Mouse (Mus musculus) myocyte (in vitro differentiated cells): Measurements from ENCODE around the gene 1700012A03Rik. TPM values are rescaled to one million over a fixed set of nuclear protein-coding genes. Genes with fewer than 3 reads are reported as not detected.

Experiments
- H3K27me3 ChIP-seq: one replicate; pipeline ENCODE4 v1.6.1; 2011; ENCODE audit not compliant: control insufficient read depth, insufficient read depth, insufficient read length
- H3K36me3 ChIP-seq: one replicate; pipeline ENCODE4 v1.6.1; 2011; ENCODE audit not compliant: control insufficient read depth, insufficient read depth
- H3K4me2 ChIP-seq: one replicate; pipeline ENCODE4 v1.6.1; 2011; ENCODE audit warnings: low read depth, control low read depth
- H3K4me3 ChIP-seq: one replicate; pipeline ENCODE4 v1.5.1; 2011; ENCODE audit warnings: mild to moderate bottlenecking, control low read depth, moderate library complexity
- H3K79me2 ChIP-seq: one replicate; pipeline ENCODE4 v1.6.1; 2011; ENCODE audit not compliant: control insufficient read depth, insufficient read depth
- H3ac ChIP-seq: one replicate; pipeline ENCODE4 v1.6.1; 2011; ENCODE audit not compliant: control insufficient read depth, insufficient read length
- CEBPB ChIP-seq: IDR thresholded peaks from 2 replicates; pipeline ENCODE4 v1.6.1; 2011; ENCODE audit warnings: mild to moderate bottlenecking, moderate library complexity; ENCODE audit not compliant: poor library complexity, insufficient read depth, severe bottlenecking
- E2F4 ChIP-seq: IDR thresholded peaks from one replicate; pipeline ENCODE4 v1.6.1; 2011; ENCODE audit warnings: mild to moderate bottlenecking, control low read depth, moderate library complexity; ENCODE audit not compliant: insufficient read depth
- MAX ChIP-seq: IDR thresholded peaks from one replicate; pipeline ENCODE4 v1.6.1; 2011; ENCODE audit warnings: low read depth, mild to moderate bottlenecking, control low read depth
- MYOD1 ChIP-seq, 3 experiments: IDR thresholded peaks; one replicate each; pipeline ENCODE4 v1.6.1; 2011; ENCODE audit warnings: control low read depth in 2 of 3, low read depth in 2 of 3, mild to moderate bottlenecking in 2 of 3, moderate library complexity in 1 of 3; ENCODE audit not compliant: insufficient read length in 2 of 3, control insufficient read depth in 1 of 3
- MYOG ChIP-seq, 3 experiments: IDR thresholded peaks; one replicate each; pipeline ENCODE4 v1.6.1; 2011; ENCODE audit warnings: control low read depth in 2 of 3, low read depth in 2 of 3, mild to moderate bottlenecking in 2 of 3; ENCODE audit not compliant: insufficient read length in 2 of 3, control insufficient read depth in 1 of 3, insufficient read depth in 1 of 3
- POLR2A ChIP-seq: IDR thresholded peaks from one replicate; pipeline ENCODE4 v1.6.1; 2011; ENCODE audit warnings: low read depth, mild to moderate bottlenecking, control low read depth, moderate library complexity; ENCODE audit not compliant: insufficient read length
- POLR2AphosphoS2 ChIP-seq: IDR thresholded peaks from one replicate; pipeline ENCODE4 v1.6.1; 2011; ENCODE audit warnings: low read depth, control low read depth; ENCODE audit not compliant: insufficient read length
- REST ChIP-seq: IDR thresholded peaks from one replicate; pipeline ENCODE4 v1.6.1; 2011; ENCODE audit warnings: mild to moderate bottlenecking, control low read depth, moderate library complexity; ENCODE audit not compliant: insufficient read depth, insufficient read length
- SRF ChIP-seq: IDR thresholded peaks from one replicate; pipeline ENCODE4 v1.6.1; 2011; ENCODE audit warnings: low read depth; ENCODE audit not compliant: control insufficient read depth, insufficient read length
- TCF12 ChIP-seq: IDR thresholded peaks from one replicate; pipeline ENCODE4 v1.6.1; 2011; ENCODE audit warnings: mild to moderate bottlenecking, control low read depth; ENCODE audit not compliant: poor library complexity, insufficient read depth, severe bottlenecking
- TCF3 ChIP-seq: IDR thresholded peaks from one replicate; pipeline ENCODE4 v1.6.1; 2011; ENCODE audit warnings: low read depth, control low read depth; ENCODE audit not compliant: insufficient read length
- USF1 ChIP-seq: IDR thresholded peaks from one replicate; pipeline ENCODE4 v1.6.1; 2011; ENCODE audit warnings: low read depth, mild to moderate bottlenecking, control low read depth, moderate library complexity
- polyA plus RNA-seq: library from polyadenylated mRNA; unstranded; fragments of >200 nt; fragmentation: generic; extraction: Trizol; gene quantifications from one replicate; pipeline ENCODE4 v1.2.1, GENCODE M21; 2012; ENCODE audit warnings: missing spikeins

Gene 1700012A03Rik
- polyA plus RNA-seq, 1 experiment, result not detected

DNA sequence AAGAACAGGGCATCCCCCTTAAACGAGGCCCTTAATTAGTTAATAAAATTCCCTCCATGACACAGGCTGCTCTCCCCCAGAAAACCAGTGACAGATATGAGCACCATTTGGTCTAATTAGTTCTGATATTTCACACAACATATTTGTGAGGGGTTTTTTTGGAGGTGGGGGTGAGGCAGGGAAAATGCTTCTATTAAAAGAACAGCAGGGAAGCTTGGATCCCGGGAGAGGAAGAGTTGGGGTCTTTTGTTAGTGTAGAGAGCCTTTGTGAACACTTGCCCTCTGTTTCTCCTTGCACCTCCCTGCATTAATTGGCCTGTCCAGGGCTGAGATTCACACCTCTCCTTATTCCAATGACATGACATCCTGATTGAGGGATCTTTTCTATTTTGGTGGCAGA is 6.5 kb downstream of the 1700012A03Rik start:
- H3K36me3 ChIP-seq, result no peaks in the 10 kb centered on the region
- H3K4me2 ChIP-seq, result no peak overlapping the region
- H3K4me3 ChIP-seq, result no peak overlapping the region
- no peaks in the 10 kb centered on the region for H3K27me3 ChIP-seq
- H3ac ChIP-seq, result no peak overlapping the region
- no peak for TF ChIP-seq TCF3
- TF ChIP-seq TCF12, result no peak
- TF ChIP-seq MYOD1 (IDR thresholded peaks at IDR 0.05; ENCODE audit: control insufficient read depth in 1 of 3, insufficient read length in 2 of 3, low read depth in 2 of 3), result no peak
- no peak for TF ChIP-seq MAX
- H3K79me2 ChIP-seq, result no peaks in the 10 kb centered on the region

- Histone ChIP-seq H3K36me3 (no peaks in the 10 kb centered on the region), H3K79me2 (no peaks in the 10 kb centered on the region), H3K4me2 (no peak overlapping the region), H3ac (no peak overlapping the region), H3K4me3 (no peak overlapping the region), H3K27me3 (no peaks in the 10 kb centered on the region)
- no peak for TF ChIP-seq POLR2AphosphoS2
- TF ChIP-seq CEBPB, result no peak
- no peak for TF ChIP-seq REST
- no peak for TF ChIP-seq TCF12
Observed at GRCm38 (mm10) chr6:32058571-32058970, 8.5 kb downstream of the 1700012A03Rik start.

DNA sequence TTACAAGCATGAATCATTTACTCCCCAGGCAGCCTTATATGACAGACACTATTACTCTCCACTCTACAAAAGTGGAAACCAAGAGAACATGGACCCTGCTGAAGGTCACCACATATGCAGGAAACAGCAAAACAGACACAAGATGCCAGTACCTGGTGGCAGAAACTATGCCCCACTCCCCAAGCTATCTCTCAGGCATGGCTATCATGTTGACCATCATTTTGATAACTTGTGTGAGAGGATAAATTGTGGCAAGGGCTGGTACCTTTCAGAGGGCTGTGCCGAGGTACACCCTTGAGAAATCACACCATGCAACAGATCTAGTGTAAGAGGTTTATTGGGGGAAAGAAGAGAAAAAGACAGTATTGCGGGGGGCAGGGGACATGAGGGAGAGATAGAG is 10.6 kb downstream of the 1700012A03Rik start:
- no peaks in the 10 kb centered on the region for H3K27me3 ChIP-seq
- H3ac ChIP-seq, result no peak overlapping the region
- no peaks in the 10 kb centered on the region for H3K79me2 ChIP-seq
- no peaks in the 10 kb centered on the region for H3K36me3 ChIP-seq
- TF ChIP-seq REST, result no peak
- no peak for TF ChIP-seq USF1
- no peak for TF ChIP-seq MYOD1 (IDR thresholded peaks at IDR 0.05; ENCODE audit: control insufficient read depth in 1 of 3, insufficient read length in 2 of 3, low read depth in 2 of 3)
- no peak for TF ChIP-seq MYOG (IDR thresholded peaks at IDR 0.05; ENCODE audit: control insufficient read depth in 1 of 3, insufficient read depth in 1 of 3, insufficient read length in 2 of 3, low read depth in 2 of 3)
- TF ChIP-seq MAX, result no peak
- no peak for TF ChIP-seq TCF3
- no peak for TF ChIP-seq SRF
- TF ChIP-seq POLR2AphosphoS2, result no peak
- TF ChIP-seq CEBPB, result no peak
- TF ChIP-seq TCF12, result no peak
- H3K4me3 ChIP-seq, result no peak overlapping the region
- H3K4me2 ChIP-seq, result no peak overlapping the region

- H3K4me3 ChIP-seq, result no peak overlapping the region
- H3K4me2 ChIP-seq, result no peak overlapping the region
- no peak overlapping the region for H3ac ChIP-seq
- no peaks in the 10 kb centered on the region for H3K79me2 ChIP-seq
- H3K27me3 ChIP-seq, result no peaks in the 10 kb centered on the region
- no peaks in the 10 kb centered on the region for H3K36me3 ChIP-seq
- TF ChIP-seq CEBPB, result no peak
- TF ChIP-seq POLR2AphosphoS2, result no peak
- no peak for TF ChIP-seq MYOG (IDR thresholded peaks at IDR 0.05; ENCODE audit: control insufficient read depth in 1 of 3, insufficient read depth in 1 of 3, insufficient read length in 2 of 3, low read depth in 2 of 3)
- TF ChIP-seq MYOD1 (IDR thresholded peaks at IDR 0.05; ENCODE audit: control insufficient read depth in 1 of 3, insufficient read length in 2 of 3, low read depth in 2 of 3), result no peak
- TF ChIP-seq TCF12, result no peak
- TF ChIP-seq E2F4, result no peak
- no peak for TF ChIP-seq REST
- no peak for TF ChIP-seq POLR2A
- no peak for TF ChIP-seq SRF
- TF ChIP-seq USF1, result no peak
- TF ChIP-seq MAX, result no peak
- TF ChIP-seq TCF3, result no peak
Observed at GRCm38 (mm10) chr6:32061266-32061665, 11.2 kb downstream of the 1700012A03Rik start.

DNA sequence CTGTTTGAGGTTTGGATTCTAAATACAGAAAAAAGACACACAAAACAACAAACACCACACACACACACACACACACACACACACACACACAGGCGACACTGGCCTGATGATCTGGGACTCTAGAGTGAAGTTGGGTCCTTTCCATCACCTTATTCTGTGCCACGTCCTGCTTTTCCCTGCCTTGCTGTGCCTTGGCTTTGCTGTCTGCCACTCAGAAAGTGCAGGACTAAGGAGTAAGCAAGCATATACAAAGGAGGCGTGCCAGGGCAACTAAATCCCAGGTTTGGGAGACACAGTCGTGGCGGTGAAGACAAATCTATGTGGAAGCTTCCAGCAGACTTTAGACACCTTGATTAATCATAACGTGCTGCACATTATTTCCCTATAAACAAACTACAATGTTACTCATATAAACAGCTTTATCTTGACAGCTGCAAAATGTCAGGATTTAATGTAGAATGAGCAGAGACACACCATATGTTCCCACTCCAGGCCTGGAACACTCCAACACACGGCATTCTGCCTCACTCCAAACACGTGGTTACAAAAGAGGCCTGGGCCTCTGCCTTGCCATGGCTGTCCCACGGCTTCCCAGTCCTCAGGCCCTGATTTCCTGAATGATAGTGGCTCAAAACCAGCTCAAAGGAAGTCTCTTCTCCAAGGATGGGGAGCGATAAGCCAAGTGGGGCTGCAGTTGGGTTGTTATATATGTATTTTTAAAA is 15.9 kb downstream of the 1700012A03Rik start:
- Histone ChIP-seq H3K4me2 (no peak overlapping the region), H3K27me3 (no peaks in the 10 kb centered on the region), H3K79me2 (no peaks in the 10 kb centered on the region), H3K36me3 (no peaks in the 10 kb centered on the region), H3ac (no peak overlapping the region), H3K4me3 (no peak overlapping the region)
- TF ChIP-seq TCF3, result no peak

GRCm38 (mm10) chr6:32072161-32072560 is 22.1 kb downstream of the 1700012A03Rik start:
- Histone ChIP-seq H3K4me2 (no peak overlapping the region), H3K27me3 (no peaks in the 10 kb centered on the region), H3K36me3 (no peaks in the 10 kb centered on the region), H3ac (no peak overlapping the region), H3K4me3 (no peak overlapping the region), H3K79me2 (no peaks in the 10 kb centered on the region)
- TF ChIP-seq MYOD1 (IDR thresholded peaks at IDR 0.05; ENCODE audit: control insufficient read depth in 1 of 3, insufficient read length in 2 of 3, low read depth in 2 of 3), result no peak
- no peak for TF ChIP-seq USF1
- no peak for TF ChIP-seq POLR2AphosphoS2
- no peak for TF ChIP-seq TCF12
- TF ChIP-seq CEBPB, result no peak
- no peak for TF ChIP-seq MAX
- no peak for TF ChIP-seq TCF3
- no peak for TF ChIP-seq REST
- no peak for TF ChIP-seq SRF
- no peak for TF ChIP-seq MYOG (IDR thresholded peaks at IDR 0.05; ENCODE audit: control insufficient read depth in 1 of 3, insufficient read depth in 1 of 3, insufficient read length in 2 of 3, low read depth in 2 of 3)
